Mouse (Mus musculus) mouse embryonic stem cell (cell line): ENCODE results near the gene Ulk1.

Source experiments
- in situ Hi-C, 2 experiments: fragments of 300-500 bp; cut with MboI; formaldehyde crosslinking; loops; 1 replicate in 1 of 2; 3 replicates in 1 of 2; pipeline ENCODE4 v1.14.3; 2019 to 2020; ENCODE audit warnings: low sequenced_read_pairs in 2 of 2, low pct_unique_long_range_greater_than_20kb in 1 of 2, mixed read lengths in 1 of 2; ENCODE audit not compliant: unreplicated experiment in 1 of 2

Gene Ulk1

DNA sequence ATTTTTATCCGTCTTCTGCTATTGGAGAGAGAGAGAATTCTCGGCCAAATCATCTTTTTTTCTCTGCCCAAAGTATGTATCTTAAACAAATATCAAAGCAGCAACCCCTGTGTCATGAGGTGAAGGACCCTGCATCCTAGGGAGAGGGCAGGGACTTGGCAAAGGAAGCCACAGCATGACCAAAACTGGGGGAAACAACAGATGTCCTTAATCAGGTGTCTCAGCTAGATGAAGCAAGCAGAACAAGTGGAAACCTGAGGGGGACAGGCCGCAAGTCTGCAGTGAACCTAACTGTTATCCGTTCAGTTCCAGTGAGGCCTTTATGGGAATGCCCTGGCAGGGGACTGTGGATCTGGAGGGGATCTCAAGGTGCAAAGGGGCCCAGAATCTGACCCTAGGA lies 2.4 kb downstream of the Ulk1 start:
- in situ Hi-C loops, result no loop called here

DNA sequence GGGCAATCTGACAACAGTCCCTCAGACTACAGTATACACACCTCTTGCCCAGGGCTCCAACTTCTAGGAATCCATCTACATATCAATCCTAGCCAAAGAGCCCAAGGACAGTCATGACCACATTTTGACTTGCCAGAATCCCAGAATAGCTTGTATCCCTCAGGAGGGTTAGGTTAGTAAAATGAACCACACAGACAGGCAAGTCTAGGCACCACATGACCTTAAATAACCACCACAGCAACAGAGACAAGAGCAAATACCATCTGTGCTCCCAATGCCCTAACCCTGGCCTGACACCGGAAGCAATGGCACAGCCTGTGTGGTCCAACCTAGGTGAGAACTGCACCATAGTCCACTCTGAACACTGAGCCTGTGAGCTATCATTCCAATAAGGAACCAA lies 3.2 kb downstream of the Ulk1 start:
- in situ Hi-C loops, result no loop called here

DNA sequence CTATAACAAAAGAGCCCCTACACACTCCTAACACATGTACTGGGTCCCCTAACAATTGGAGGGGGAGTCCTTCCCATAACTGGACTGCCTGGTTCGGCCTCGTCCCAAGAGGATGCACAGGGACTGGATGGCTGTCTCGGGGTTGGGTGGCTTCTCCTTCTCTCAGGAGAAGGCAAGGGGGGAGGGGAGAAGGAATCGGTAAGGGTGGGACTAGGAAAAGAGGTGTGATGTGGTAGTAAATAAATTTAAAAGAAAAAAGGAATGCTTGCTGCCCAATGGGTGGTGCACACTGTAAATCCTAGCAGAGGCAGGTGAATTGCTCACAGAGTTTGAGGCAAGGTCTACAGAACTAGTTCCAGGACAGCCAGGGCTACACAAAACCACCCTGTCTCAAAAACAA lies 3.7 kb downstream of the Ulk1 start:
- in situ Hi-C loops, result no loop called here

DNA sequence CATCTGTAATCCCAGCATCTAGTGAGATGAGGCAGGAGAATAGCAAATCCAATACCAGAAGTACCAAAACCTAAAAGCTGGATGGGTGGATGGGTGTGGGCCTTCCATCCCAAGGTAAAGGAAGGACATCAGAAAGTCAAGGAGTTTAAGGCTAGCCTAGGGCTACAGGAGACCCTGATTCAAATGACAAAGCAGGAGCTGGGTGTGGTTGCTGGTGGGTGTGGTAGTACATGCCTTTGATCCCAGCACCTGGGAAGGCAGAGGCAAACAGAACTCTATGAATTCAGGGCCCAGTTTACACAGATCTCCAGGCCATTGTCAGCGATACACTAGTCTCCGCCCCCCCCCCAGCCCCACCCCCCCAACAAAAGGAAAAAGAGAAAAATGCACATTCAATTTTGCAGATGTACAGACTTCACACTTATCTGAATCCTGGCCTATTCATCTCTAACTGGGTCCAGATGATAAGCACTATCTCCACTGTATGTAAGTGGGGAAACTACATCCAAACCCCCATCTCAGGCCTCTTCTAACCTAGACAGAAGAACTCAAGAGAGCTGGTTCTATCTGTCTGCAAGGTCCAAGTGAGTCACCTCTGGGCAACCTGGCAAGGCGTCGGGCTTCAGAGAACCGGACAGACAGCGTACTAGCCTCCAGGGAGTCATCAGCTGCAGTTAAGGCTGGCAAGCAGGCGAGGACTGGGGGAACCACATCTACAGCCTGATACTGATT lies 5.7 kb downstream of the Ulk1 start:
- in situ Hi-C loops, result no loop called here

DNA sequence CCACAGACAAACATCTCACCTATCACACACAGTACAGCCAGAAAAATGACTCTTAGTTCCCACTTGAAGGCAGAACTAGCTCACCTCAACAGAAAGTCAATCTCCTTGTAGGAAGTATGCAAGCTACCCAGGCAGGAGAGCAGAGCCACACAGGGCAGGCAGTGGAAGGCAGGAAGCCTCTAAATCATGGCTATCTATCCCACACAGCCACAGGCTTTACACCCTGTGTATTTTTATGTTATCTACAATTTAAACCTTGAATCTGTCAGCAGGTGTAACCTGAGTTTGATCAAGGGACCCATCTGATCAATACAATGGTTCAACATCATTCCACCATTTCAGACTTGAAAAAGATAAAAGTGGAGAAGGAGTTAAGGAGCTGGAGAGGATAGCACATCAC lies 7.1 kb downstream of the Ulk1 start:
- in situ Hi-C loops, result no loop called here

DNA sequence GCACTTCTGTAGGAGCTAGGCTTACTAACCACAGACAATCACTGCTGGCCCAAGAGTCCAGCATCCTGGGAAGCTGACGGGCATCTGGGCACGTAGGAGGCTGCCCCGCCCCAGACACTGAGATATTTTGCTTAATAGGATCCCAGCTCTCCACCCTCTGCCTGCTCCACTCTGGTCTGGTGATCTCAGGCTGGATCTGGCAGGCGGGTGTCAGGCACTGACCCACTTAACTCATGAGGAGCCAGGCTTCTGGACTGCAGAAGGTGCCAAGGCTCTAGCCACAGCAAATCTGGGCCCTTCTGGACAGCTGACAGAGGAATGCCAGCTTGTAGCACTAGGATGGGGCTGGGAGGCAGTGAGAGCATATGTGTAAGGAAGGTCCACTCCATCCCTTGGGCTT lies 7.7 kb downstream of the Ulk1 start:
- in situ Hi-C loops, result no loop called here

DNA sequence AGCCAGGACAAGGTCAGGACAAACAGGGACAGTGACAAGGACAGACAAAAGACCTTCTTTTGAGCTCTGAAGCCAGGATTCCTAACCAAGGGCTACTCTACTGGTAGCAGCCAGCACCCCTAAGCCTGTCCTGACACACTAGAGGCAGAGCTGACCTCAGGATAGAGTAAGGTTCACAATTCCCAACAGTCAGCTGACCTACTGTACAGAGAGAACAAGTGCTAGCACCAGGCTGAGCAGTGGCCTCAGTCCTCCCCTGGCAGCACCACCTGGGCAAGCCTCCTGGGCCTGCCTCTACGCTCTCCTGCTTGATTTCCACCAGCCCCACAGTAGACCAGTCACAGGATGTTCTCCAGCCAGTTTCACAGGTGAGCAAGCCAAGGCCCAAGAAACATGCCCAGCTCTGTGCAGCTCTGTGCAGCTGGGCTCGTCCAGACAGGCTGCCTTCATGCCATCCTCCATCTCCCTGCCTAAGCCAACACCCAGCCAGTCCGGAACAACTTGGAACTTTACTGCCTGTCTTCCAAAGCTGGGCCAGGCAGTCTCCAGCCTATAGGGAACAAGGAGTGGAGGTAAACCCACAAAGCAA lies 8.8 kb downstream of the Ulk1 start:
- in situ Hi-C loops, result no loop called here

DNA sequence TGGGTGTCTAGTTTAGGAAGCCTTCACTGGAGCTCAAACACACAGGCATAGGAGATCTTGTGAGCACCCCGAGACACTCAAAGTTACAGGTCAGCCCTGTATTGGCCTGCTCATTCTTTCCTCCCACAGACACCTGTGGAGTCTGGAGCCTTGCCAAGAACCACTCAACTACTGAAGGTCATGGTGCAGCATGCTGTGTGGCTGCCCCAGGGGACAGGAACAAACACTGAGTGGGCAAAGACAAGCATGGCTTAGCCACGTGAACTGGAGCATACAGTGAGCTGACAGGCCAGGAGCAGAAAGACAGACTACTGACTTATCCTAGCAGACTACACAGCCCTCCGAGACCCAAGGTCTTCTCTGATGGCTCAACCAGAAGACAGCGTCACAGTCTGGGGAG lies 12.2 kb downstream of the Ulk1 start:
- in situ Hi-C loops, result no loop called here

DNA sequence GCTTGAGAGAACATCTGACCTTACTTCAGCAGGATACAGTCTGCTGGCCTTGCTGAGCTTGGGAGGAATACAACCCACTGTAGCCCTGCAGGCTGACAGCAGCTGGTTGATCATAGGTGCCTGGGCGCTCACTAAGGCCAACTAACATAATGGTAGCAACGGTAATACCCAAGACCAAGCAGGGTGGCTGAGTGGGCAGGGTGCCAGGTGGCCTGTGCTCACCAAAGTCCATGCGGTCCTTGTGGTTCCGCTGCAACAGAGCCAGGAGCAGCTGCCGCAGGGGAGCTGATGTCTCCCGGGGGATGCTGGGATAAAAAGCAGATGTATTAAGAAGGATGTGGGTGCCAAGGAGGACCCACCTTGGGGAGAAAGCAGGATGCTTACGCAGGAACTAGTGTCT lies 15.5 kb downstream of the Ulk1 start:
- in situ Hi-C loops, result no loop called here

DNA sequence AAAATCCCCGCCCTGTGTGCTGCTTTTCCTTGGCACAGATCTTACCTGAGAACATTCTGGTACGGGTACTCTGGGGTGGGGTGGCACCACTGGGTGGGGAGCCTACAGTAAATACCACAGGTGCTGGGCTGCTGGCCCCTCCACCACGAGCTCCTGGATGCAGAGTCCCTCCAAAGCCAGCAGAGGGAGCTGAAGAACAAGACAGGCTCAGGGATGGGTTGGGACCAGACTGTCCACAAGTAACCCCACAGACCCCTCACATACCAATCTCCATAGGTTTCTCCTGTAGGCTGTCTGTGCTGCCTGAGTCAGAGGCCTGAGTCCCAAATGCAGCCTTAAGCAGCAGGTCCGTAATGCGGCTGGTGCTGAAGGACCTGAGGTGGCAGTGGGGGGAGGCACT lies 21.2 kb downstream of the Ulk1 start:
- in situ Hi-C loops, result no loop called here

DNA sequence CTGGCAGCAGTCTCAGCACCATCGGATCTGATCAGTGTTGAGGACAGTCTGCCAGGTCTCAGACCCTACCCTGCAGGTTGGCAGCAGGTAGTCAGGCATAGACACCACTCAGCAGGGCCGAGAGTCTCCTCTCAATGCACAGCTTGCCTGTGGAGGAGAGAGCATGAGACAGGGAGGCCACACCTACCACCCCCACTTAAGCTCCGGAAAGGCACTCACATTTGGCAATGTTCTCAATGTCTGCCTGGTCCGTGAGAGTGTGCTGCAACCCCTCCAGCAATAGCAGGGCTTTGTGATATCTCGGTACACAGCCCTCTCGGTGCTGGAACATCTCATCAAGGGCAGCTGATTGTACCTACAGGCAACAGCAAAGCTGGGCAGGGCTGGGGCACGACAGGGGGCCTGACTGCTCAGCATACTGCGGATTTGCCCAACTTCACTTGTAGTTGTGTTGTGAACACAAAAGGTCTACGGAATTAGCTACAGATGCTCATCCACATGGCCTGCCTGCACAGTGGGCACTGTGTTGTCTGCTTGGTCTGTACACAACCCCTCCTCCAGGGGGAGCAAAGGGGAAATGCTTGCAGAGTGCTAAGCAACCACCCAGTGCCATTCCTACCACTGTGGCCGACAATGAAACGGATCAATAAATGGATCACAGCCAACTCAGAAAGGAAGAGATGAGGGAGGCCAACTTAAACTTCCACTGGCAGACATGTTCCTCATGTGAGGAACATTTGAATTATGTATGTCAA lies 23.6 kb downstream of the Ulk1 start:
- in situ Hi-C loops, result no loop called here

DNA sequence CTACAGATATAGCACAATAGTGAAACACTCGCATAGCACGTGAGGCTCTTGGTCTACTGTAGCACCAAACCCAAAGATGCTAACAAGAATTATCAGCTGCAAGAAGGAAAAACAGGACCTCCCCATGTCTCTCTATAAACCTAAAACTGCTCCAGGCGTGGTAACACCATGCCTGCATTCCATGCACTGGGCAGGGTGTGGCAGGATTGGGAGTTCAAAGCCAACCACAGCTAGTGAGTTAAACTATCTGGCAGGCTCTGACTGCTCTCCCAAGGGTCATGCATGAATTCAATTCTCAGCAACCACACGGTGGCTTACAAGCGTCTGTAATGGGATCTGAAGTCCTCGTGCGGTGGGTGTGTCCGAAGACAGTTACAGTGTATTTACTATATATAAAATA lies 26.7 kb downstream of the Ulk1 start:
- in situ Hi-C loops, result no loop called here

DNA sequence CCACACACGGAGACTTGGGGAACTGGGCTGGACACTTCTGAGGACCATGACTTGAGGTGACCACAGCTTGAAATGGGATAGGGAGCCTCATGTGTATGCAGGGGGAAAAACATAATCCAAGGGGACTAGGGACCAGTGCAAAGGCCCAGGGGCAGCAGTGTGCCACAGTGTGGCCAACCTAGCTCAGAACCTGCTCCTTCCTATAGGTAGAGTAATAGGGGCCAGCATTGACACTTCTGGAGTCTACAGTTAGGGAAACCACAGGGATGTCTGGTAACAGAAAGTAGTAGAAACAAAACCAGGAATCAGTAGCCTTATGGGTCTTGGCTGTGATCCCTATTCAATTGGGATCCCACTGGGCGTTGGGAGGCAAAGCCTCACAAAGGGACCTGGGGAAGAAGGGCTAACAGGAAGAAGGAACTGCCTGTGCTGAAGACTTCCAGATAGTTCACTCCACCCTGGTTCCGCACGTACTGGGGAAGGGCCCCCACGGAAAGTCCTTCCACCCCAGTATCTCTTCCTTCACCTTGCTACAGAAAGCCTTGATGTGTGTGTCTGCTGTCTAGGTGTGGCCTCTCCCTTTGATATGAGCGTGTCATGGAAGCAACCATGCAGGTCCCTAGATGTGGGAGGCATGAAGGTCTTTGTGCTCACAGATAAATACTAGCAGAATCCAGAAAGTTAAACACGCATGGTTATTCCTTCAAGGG lies 28.2 kb downstream of the Ulk1 start:
- in situ Hi-C loops, result no loop called here

DNA sequence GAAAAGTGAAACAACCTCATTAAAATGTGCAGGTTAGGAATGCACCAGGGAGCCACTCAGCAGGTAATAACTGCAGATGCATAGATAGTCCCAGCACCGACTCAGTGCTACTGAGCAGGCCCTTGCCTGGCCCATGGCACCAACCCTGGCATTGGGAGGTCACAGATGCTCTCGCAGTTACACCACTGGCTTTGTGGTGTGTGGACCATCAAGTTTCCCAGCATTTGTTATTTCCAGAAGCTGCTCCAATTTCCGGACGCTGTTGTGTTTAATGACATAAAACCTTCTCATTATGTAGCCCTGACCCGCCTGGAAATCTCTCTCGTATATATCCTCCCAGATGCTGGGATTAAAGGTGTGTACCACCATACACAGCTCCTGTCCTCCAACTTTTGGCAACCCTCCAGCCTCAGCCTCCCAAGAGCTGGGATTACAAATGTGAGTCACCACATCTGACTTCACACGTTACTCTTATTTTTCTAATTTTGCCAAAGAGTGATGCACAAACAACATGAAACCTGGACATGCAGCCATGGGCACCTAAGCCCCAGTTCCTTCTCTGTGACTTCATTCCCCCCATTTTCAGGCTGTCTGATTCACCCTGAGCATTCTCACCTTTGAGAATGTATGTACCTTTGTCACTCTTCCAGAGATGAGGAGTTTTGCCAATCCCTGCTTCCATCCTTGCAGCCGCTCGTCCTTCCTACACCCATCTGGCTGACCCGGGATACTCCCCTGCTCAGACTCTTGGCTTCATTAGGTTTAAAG lies 29.0 kb downstream of the Ulk1 start:
- in situ Hi-C loops, result no loop called here

DNA sequence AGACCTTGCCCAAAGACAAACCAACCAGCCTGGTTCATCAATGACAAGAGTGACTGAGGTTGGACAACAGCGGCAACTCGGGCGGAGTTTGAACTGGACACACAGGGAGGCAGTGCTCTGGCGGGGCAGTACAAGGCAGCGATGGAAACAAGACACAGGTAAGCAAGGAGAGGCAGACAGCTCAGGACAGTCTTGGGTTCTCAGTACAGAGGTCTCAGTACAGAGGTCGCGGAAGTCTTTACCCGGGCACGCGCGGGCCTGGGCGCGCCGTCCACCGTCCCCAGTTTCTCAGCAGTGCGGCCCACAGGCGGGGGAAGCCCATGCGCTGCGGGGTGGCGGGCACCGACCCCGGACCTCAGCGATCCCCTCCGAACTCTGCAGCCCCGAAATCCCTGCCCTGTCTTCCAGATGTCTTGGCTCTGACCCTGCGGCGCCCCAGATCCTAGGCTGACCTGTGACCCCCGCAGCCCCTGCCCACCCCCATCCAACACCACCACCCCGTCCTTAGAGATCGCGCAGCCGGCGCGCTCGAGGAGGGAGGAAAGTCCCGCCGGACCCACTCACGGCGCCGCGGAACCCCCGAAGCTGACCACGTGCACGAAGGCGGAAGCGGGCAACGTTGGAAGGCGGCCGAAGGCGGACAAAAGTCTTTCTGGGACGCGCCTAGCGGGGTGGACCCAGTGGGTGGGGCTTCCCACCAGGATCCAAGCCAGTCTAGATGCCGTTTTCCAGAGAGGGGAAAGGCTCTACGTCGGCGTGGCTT lies 29.7 kb downstream of the Ulk1 start, which contains the start of gene Pus1:
Gene Pus1, minus strand, starts transcription at position 662 of the 763 bp plus-strand sequence.
- in situ Hi-C loops, result no loop called here

DNA sequence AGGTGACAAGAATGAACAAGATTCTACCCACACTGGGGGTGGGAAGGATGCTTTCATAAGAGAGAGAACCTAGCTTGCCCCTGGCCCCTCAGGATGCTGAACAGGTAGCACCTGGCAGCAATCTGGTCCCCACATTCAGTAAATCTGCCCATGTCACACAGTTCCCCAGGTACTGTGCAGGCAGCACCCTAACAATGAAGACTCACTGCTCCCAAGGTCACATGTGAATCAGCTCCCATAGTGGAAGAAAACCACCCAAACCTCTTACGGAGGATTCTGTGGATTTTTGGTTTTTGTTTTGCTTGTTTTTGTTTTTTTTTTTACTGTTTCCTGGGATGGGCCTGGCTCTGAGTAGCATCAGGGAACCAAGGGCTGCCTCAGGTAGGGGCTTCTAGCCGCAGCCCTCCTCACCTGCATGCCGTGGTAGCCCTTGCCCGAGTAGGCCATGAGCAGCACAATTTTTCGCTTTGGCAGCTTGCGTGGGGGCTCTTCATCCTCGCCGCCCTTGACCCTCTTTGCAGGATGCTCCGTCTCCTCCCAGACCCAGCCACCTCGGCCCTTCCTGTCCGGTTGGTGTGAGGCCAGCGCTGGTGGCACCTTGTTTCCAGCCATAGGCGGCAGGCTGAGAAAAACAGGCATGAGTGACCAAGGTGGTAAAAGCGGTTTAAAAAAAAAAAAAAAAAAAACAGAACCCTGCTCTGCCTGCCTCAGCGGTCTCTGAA lies 30.5 kb downstream of the Ulk1 start:
- in situ Hi-C loops, result no loop called here

DNA sequence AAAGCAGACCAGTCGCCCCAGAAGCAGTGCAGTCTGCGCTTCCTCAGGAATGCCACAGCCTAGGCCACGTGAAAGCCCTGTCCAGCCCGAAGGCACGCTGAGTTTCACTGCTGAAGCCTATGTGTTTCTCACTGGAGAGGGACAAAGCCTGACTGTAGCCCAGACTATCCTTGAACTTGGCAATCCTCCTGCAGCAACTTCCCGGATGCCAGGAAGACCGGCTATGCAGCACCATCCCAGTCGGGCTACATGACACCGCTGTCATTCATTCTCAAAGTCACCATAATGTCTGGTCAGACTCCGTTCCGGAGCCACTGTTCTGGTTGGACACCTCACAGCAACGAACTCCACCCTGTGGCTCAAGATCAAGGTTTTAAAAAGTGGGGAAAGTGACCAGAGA lies 31.6 kb downstream of the Ulk1 start:
- in situ Hi-C loops, result no loop called here
